26 mouse cellular contexts compared by ENCODE assay signal in genomic region chr10:79559716-79560115, GRCm38 (mm10). TPM values are rescaled to one million over a fixed set of nuclear protein-coding genes. Genes with fewer than 3 reads are reported as not detected.
DNase-seq lines count a peak whose midpoint lies in the region; ATAC-seq and TF ChIP-seq lines count a peak whose summit lies in the region.
"Had no signal": no experiment of that assay in that cellular context is flagged by ENCODE, and none has a peak within 500 bp of the region (broad histone marks: within the 10 kb centered on the region; RNA-seq: fewer than 3 reads in every experiment).

No protein-coding gene starts in this region.

- no peak for TF ChIP-seq EP300 in heart, adult 2 months (IDR thresholded peaks at IDR 0.05; ENCODE audit: insufficient read depth, low read depth, low read length)
- no peak for TF ChIP-seq EP300 in liver, postnatal 0 days (IDR thresholded peaks at IDR 0.05; ENCODE audit: low read depth)

- peaks cover 4% of the 10 kb centered on the region; the same call in 1 of the 2 replicates for H3K4me1 ChIP-seq in heart, embryonic 10.5 days
- peaks cover 3% of the 10 kb centered on the region for H3K4me1 ChIP-seq in heart, adult 2 months (ENCODE audit: control insufficient read depth, insufficient read depth, low read length)
- peaks cover 3% of the 10 kb centered on the region; the same call in 1 of the 2 replicates for H3K4me1 ChIP-seq in liver, postnatal 0 days (ENCODE audit: insufficient read depth)

- peak; percentile 0 for DNase-seq in gastrocnemius, postnatal 10 days
- no peak for DNase-seq in gastrocnemius, postnatal 25 days
- peak; percentile 55 for DNase-seq in heart, embryonic 10.5 days (ENCODE audit: low spot score)
- no peak for DNase-seq in heart, adult 2 months
- peak; percentile 2 for DNase-seq in liver, postnatal 0 days
- no peak for DNase-seq in liver
- DNase-seq in urinary bladder, adult 2 months (ENCODE audit: low spot score): peak; percentile 0
- DNase-seq in urinary bladder, adult 18-20 months (ENCODE audit: low spot score in 2 of 2): no peak
- DNase-seq: adrenal gland, adult 8-10 months; adrenal gland, postnatal 14 days; adrenal gland, postnatal 36 days; B cell, adult 2 months; cerebellum, adult 11-12 months; cerebellum, adult 2 months; cerebellum, adult 9-10 months had no signal

- H3K36me3 ChIP-seq in heart, embryonic 10.5 days: no peaks in the 10 kb centered on the region
- H3K36me3 ChIP-seq in heart, adult 2 months (ENCODE audit: control insufficient read depth, insufficient read depth, low read length): no peaks in the 10 kb centered on the region
- no peaks in the 10 kb centered on the region for H3K36me3 ChIP-seq in liver, postnatal 0 days (replicated peaks; ENCODE audit: insufficient read depth, low read length)
- H3K36me3 ChIP-seq: embryonic facial prominence, embryonic 10.5 days; embryonic facial prominence, embryonic 12.5 days; G1E had no signal

- no peaks in the 10 kb centered on the region for H3K27me3 ChIP-seq in heart, embryonic 10.5 days (ENCODE audit: insufficient read depth, poor library complexity, severe bottlenecking)
- H3K27me3 ChIP-seq in heart, adult 2 months (ENCODE audit: control insufficient read depth, insufficient read depth, low read length): no peaks in the 10 kb centered on the region
- H3K27me3 ChIP-seq in liver, postnatal 0 days (ENCODE audit: insufficient read depth, low read length): no peaks in the 10 kb centered on the region
- H3K27me3 ChIP-seq: embryonic facial prominence, embryonic 12.5 days; forebrain, embryonic 13.5 days; Patski had no signal

- H3K9ac ChIP-seq in heart, adult 2 months (ENCODE audit: low read depth, low read length): no peak overlapping the region
- no peak overlapping the region for H3K9ac ChIP-seq in liver, postnatal 0 days (replicated peaks)
- H3K9ac ChIP-seq: embryonic facial prominence, embryonic 12.5 days; forebrain, embryonic 13.5 days had no signal

- H3K4me3 ChIP-seq in heart, embryonic 10.5 days: no peak overlapping the region
- H3K4me3 ChIP-seq in heart, adult 2 months: no peak overlapping the region
- H3K4me3 ChIP-seq in liver, postnatal 0 days (ENCODE audit: low read depth, low read length): no peak overlapping the region
- H3K4me3 ChIP-seq: embryonic facial prominence, embryonic 10.5 days; embryonic facial prominence, embryonic 12.5 days; forebrain, embryonic 13.5 days had no signal

- intact Hi-C loops in heart, adult 2 months (cut with DNase I): no loop called here

- no peak for TF ChIP-seq POLR2A in heart, adult 2 months (IDR thresholded peaks at IDR 0.05; ENCODE audit: insufficient read depth, low read depth, low read length)

- ATAC-seq in liver, postnatal 0 days: no peak
- ATAC-seq: activated CD4-positive, CD25-positive, alpha-beta regulatory T cell, adult 4 months; CD4-positive, CD25-positive, alpha-beta regulatory T cell, adult 4 months; forebrain, embryonic 13.5 days; Patski had no signal

- no peak overlapping the region for H3K4me2 ChIP-seq in liver, postnatal 0 days (ENCODE audit: low read depth, low read length)
- H3K4me2 ChIP-seq: embryonic facial prominence, embryonic 12.5 days; forebrain, embryonic 13.5 days had no signal

- WGBS in heart, embryonic 10.5 days: 91% methylated on average over 2 of the region's 2 CpGs
- WGBS in heart, adult 2 months: 82% methylated on average over 2 of the region's 2 CpGs
- 82% methylated on average over 2 of the region's 2 CpGs for WGBS in liver, postnatal 0 days (ENCODE audit: insufficient replicate concordance)

- TF ChIP-seq CTCF in heart, adult 2 months (IDR thresholded peaks at IDR 0.05): no peak
- no peak for TF ChIP-seq CTCF in liver, postnatal 0 days (IDR thresholded peaks at IDR 0.05; ENCODE audit: low read depth)

- no peaks in the 10 kb centered on the region for H3K79me2 ChIP-seq in heart, adult 2 months (replicated peaks; ENCODE audit: control insufficient read depth, insufficient read depth, low read length)

- no peaks in the 10 kb centered on the region for H3K9me3 ChIP-seq in heart, embryonic 10.5 days
- H3K9me3 ChIP-seq in liver, postnatal 0 days (ENCODE audit: low read length): no peaks in the 10 kb centered on the region
- H3K9me3 ChIP-seq: embryonic facial prominence, embryonic 12.5 days; forebrain, embryonic 13.5 days had no signal

- H3K27ac ChIP-seq in heart, embryonic 10.5 days: no peak overlapping the region
- H3K27ac ChIP-seq in heart, adult 2 months: no peak overlapping the region
- no peak overlapping the region for H3K27ac ChIP-seq in liver, postnatal 0 days (ENCODE audit: low read depth)
- H3K27ac ChIP-seq: embryonic facial prominence, embryonic 10.5 days; embryonic facial prominence, embryonic 12.5 days; forebrain, embryonic 13.5 days had no signal

RNA-seq across cellular contexts. Expression of gene Mier2, which starts 4.7 kb away (rescaled TPM):
- 10 to 100 TPM; 16.1 to 18.2 TPM for total RNA-seq in gastrocnemius, postnatal 10 days (2021)
- total RNA-seq in gastrocnemius, postnatal 25 days (2021): 10 to 100 TPM; 12.6 to 14.8 TPM
- 46.6 and 53.9 TPM in 2 replicates for polyA plus RNA-seq in heart, embryonic 10.5 days (2016; fragmentation: Nextera tagmentation; extraction: Ambion mirVana)
- 10 to 100 TPM; 12.7 to 12.9 TPM for total RNA-seq in heart, adult 2 months (2021)
- 27.4 and 31.8 TPM in 2 replicates for polyA plus RNA-seq in heart, adult 2 months (2012; rRNA removed)
- 8.6 and 9.0 TPM in 2 replicates for polyA plus RNA-seq in liver, postnatal 0 days (2015; fragmentation: Nextera tagmentation; extraction: Ambion mirVana)
- polyA plus RNA-seq in urinary bladder, adult 2 months (2012; rRNA removed): 54.3 and 59.5 TPM in 2 replicates
- total RNA-seq: G1E had no signal

RNA-seq across cellular contexts. Expression of gene Plpp2, which starts 26.1 kb away (rescaled TPM):
- total RNA-seq in gastrocnemius, postnatal 10 days (2021): 1 to 10 TPM; 2.3 to 2.6 TPM
- 1 to 10 TPM in 1 of 2 experiments, under 1 TPM in 1; 0.84 to 1.2 TPM for total RNA-seq in gastrocnemius, postnatal 25 days (2021)
- 16.8 and 24.1 TPM in 2 replicates for polyA plus RNA-seq in heart, embryonic 10.5 days (2016; fragmentation: Nextera tagmentation; extraction: Ambion mirVana)
- 1 to 10 TPM; 2.3 to 3.5 TPM for total RNA-seq in heart, adult 2 months (2021)
- polyA plus RNA-seq in heart, adult 2 months (2012; rRNA removed): 2.4 and 3.8 TPM in 2 replicates
- 32.7 and 38.8 TPM in 2 replicates for polyA plus RNA-seq in liver, postnatal 0 days (2015; fragmentation: Nextera tagmentation; extraction: Ambion mirVana)
- polyA plus RNA-seq in urinary bladder, adult 2 months (2012; rRNA removed): 21.5 and 29.1 TPM in 2 replicates
- total RNA-seq: G1E had no signal

RNA-seq across cellular contexts. Expression of gene Theg, which starts 27.4 kb away (rescaled TPM):
- total RNA-seq in gastrocnemius, postnatal 10 days (2021): not detected
- not detected for total RNA-seq in gastrocnemius, postnatal 25 days (2021)
- not detected in 2 replicates for polyA plus RNA-seq in heart, embryonic 10.5 days (2016; fragmentation: Nextera tagmentation; extraction: Ambion mirVana)
- not detected for total RNA-seq in heart, adult 2 months (2021)
- 0.10 TPM in 1 of 2 replicates, not detected in the other for polyA plus RNA-seq in heart, adult 2 months (2012; rRNA removed)
- polyA plus RNA-seq in liver, postnatal 0 days (2015; fragmentation: Nextera tagmentation; extraction: Ambion mirVana): not detected in 2 replicates
- polyA plus RNA-seq in urinary bladder, adult 2 months (2012; rRNA removed): not detected in 2 replicates
- total RNA-seq: adrenal gland, adult 18-20 months; adrenal gland, adult 8-10 months; adrenal gland, postnatal 14 days; adrenal gland, postnatal 36 days; CH12.LX; G1E had no signal
- polyA plus RNA-seq: activated CD4-positive, CD25-positive, alpha-beta regulatory T cell, adult 4 months; CD4-positive, CD25-positive, alpha-beta regulatory T cell, adult 4 months; cerebellum, adult 2 months; embryonic facial prominence, embryonic 10.5 days; embryonic facial prominence, embryonic 12.5 days; embryonic facial prominence, embryonic 14.5 days; forebrain, embryonic 11.5 days; forebrain, embryonic 13.5 days; G1E; Patski had no signal

RNA-seq across cellular contexts. Expression of gene C2cd4c, which starts 54.1 kb away (rescaled TPM):
- under 1 TPM; 0.07 to 0.16 TPM for total RNA-seq in gastrocnemius, postnatal 10 days (2021)
- total RNA-seq in gastrocnemius, postnatal 25 days (2021): not detected
- not detected in 2 replicates for polyA plus RNA-seq in heart, embryonic 10.5 days (2016; fragmentation: Nextera tagmentation; extraction: Ambion mirVana)
- under 1 TPM in 1 of 2 experiments, not detected in 1; 0.10 TPM for total RNA-seq in heart, adult 2 months (2021)
- polyA plus RNA-seq in heart, adult 2 months (2012; rRNA removed): 0.02 and 0.09 TPM in 2 replicates
- not detected in 2 replicates for polyA plus RNA-seq in liver, postnatal 0 days (2015; fragmentation: Nextera tagmentation; extraction: Ambion mirVana)
- polyA plus RNA-seq in urinary bladder, adult 2 months (2012; rRNA removed): 0.04 and 0.06 TPM in 2 replicates
- total RNA-seq: G1E had no signal
- polyA plus RNA-seq: activated CD4-positive, CD25-positive, alpha-beta regulatory T cell, adult 4 months; CD4-positive, CD25-positive, alpha-beta regulatory T cell, adult 4 months; embryonic facial prominence, embryonic 10.5 days; embryonic facial prominence, embryonic 14.5 days; G1E; Patski had no signal

Comparison
In these comparisons a context has a peak if more than half of its experiments do, and no peak if none do; other contexts are left out.
1. DNase-seq: peak in gastrocnemius, postnatal 10 days (single experiment), heart, embryonic 10.5 days (single experiment), liver, postnatal 0 days (single experiment) and urinary bladder, adult 2 months (single experiment); none in gastrocnemius, postnatal 25 days (single experiment), heart, adult 2 months (0 of 2), liver (single experiment) and urinary bladder, adult 18-20 months (0 of 2).